Mouse (Mus musculus) inflammation-experienced regulatory T-cells, adult 6 months (primary cell): ENCODE measurements around the gene Hoxb8. TPM values are rescaled to one million over a fixed set of nuclear protein-coding genes. Genes with fewer than 3 reads are reported as not detected.
A peak's percentile ranks its signal among the peaks of the same experiment; 100 is the strongest.

Source experiments
- ATAC-seq: one replicate; pipeline ENCODE4 v1.8.0; 2017
- polyA plus RNA-seq, 3 experiments: library from polyadenylated mRNA; unstranded; fragments of 100-300 nt; shearing (Covaris generic); gene quantifications; one replicate each; pipeline ENCODE4 v1.2.1; 2017

The Hoxb8 gene
- polyA plus RNA-seq, 3 experiments from 2014 or later, result not detected

DNA sequence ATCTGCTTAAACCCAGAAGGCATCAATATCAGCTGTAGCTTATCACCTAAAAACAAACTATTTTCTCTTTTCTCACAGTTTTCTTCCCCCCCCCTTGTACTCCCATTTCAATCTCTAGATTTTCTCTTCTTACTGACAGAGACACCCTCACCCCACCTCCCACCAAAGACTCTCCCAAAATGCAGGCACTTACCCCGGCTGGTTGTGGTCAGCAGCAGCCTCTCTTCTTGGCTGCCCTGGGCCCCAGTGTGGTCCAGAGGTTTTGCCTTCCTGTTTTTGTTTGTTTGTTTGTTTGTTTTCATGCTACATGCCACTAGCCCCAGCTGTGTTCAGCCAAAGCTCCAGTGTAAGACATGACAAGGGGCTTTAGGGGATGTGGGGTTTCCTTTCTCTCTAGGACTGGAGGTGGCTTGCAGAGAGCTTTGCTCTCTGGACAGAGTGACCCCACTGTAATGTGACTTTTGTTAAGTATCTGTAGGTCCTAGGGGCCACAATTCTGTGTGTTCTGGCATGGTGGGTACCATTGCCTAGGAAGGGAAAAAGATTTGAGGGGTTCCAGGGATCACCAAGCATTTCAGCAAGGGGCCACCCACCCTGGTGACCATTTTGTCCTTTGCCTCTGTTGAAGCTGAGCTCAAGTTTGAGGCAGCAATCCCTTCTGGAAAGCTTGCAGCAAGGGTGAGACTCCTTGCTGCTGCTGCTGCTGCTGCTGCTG, 13.5 kb upstream of the Hoxb8 start:
- ATAC-seq, result no peak

GRCm38 (mm10) chr11:96269869-96270268, 11.8 kb upstream of the Hoxb8 start:
- ATAC-seq, result peak; percentile 78

- peak; percentile 46 for ATAC-seq
Observed at GRCm38 (mm10) chr11:96270996-96271540, 10.6 kb upstream of the Hoxb8 start, which contains the start of gene Hoxb9. Hoxb9 (plus strand) TSS chr11:96271457.

- peak; percentile 23 for ATAC-seq
Observed at GRCm38 (mm10) chr11:96271541-96272011, 10.1 kb upstream of the Hoxb8 start.

DNA sequence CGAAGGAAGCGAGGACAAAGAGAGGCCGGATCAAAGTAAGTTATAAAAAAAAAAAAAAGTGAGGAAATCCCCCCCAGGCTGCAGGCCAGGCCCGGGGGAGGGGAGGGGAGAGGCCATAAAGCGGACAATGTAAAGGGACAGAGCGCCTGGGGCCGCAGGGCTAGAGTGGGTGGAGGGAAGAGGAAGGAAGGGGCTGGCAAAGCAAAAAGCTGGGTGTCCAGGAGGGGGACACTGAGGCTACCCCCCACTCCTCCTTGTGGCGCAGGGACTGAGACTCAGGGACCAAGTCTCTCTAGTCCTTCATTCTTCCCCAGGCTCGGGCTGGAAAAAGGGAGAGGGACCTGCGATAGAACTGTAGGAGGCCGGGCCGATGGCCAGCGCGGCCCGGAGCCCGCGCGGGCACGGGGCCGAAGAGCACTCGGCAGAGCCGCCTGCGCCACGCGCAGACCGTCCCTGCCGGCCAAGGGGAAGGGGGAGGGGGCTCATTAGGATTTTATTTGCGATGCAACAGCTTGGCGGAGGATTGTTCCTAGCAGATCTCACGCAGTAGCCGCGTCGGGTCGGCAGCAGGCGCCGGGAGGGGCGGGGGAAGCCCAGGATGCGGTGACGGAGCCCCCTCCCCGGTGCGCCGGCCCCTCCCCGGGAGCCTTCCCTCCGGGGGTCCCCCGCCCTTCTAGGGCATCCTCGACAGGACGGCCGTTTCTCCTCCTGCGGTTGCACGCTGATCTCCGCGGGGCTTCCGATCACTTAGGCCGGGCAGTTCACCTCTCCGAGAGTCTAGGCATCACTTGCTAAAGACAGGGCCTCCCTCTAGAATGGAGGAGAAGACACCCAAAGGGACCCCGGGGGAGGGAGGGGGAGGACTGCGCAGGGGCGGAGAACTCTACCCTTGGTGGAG, 9.4 kb upstream of the Hoxb8 start:
- no peak for ATAC-seq

DNA sequence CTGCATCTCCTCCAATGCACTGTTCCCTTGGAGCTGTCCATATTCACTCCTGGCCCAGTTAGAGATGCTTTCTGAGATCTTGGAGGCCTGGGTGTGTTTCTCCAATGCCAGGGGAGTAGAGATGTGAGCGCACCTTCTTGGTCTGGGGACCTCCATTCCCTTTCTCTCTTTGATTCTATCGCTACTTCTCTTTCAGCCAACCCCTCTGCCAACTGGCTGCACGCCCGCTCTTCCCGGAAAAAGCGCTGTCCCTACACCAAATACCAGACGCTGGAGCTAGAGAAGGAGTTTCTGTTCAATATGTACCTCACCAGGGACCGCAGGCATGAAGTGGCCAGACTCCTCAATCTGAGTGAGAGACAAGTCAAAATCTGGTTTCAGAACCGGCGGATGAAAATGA, 7.3 kb upstream of the Hoxb8 start:
- ATAC-seq, result no peak

GRCm38 (mm10) chr11:96275896-96276295, 5.8 kb upstream of the Hoxb8 start:
- ATAC-seq, result no peak

DNA sequence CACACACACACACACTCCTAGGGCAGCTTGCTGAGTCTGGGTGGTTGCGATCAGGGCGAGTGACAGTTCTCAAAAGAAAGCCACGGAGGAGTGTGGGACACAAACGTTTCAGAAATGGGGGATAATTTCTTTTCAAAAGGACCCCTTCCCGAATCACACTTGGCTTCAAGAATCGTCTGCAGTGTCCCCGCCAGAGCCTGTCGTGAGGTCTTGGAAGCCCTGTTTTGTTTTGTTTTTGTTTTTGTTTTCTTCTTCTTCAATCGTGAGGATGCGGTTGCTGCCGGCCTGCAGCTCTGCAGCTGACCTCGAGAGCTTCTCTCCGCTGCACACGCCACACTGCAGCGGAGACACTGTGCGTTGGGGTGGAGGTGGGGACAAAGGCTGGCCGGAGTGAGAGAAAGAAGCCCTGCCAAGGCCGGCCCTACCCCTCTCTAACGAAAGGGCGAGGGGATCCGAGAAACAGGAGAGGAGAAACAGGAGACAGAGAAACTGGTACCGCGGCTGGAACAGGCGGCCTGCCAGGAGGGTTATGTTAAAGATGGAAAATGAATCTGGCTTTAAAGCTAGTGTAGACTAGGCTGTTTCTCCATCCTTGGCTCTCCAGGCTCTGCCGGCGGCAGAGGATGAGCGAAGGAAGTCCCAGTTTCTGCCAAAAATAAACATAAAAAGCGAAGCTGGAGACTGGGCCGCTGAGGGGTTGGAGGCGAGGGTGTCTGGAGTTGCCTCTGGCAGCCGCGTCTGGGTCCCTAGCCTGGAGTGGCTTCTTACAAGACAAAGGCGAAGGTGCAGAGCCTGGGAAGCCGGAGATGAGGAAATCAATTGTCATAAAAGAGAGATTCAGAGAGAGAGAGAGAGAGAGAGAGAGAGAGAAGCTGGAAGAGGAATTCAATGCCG, 4.3 kb upstream of the Hoxb8 start:
- ATAC-seq, result no peak

DNA sequence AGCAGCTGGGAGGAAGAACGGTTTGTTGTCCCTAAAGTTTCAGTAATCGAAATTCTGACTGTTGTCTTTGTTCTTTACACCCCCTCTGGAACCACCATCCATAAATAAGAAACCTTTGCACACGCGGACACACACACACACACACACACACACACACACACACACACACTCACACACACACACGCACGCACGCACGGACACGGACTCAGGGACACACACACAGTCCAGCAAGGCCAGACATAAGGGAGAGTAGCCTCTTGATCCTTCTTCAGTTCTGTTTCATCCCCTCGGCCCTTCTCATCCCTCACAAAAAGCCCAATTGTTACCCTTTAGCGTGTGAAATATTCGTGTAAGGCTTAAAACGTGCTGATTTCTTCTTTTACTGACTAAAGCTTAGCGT, 3.4 kb upstream of the Hoxb8 start:
- ATAC-seq, result peak; percentile 16

DNA sequence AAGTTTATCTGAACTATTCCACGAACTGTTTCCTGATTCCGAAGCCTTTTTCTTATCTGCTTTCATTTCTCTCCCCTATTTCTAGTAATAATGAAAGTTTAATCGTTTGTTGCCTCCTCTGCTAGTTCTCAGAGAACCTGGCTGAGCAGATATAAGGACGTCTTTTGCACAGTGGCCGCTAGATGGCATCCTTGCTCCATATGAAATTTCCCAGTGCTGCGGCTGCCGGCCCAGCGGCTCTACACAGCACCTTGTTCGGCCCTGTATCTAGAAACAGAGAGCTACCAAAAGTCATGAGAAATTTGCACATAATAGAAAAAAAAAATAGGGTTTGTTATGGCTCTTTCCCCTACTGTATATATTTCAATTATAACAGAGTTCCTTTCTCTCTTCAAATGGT, 2.9 kb upstream of the Hoxb8 start:
- ATAC-seq, result peak; percentile 81

- no peak for ATAC-seq
Observed at GRCm38 (mm10) chr11:96279421-96280233, 2.1 kb upstream of the Hoxb8 start.

DNA sequence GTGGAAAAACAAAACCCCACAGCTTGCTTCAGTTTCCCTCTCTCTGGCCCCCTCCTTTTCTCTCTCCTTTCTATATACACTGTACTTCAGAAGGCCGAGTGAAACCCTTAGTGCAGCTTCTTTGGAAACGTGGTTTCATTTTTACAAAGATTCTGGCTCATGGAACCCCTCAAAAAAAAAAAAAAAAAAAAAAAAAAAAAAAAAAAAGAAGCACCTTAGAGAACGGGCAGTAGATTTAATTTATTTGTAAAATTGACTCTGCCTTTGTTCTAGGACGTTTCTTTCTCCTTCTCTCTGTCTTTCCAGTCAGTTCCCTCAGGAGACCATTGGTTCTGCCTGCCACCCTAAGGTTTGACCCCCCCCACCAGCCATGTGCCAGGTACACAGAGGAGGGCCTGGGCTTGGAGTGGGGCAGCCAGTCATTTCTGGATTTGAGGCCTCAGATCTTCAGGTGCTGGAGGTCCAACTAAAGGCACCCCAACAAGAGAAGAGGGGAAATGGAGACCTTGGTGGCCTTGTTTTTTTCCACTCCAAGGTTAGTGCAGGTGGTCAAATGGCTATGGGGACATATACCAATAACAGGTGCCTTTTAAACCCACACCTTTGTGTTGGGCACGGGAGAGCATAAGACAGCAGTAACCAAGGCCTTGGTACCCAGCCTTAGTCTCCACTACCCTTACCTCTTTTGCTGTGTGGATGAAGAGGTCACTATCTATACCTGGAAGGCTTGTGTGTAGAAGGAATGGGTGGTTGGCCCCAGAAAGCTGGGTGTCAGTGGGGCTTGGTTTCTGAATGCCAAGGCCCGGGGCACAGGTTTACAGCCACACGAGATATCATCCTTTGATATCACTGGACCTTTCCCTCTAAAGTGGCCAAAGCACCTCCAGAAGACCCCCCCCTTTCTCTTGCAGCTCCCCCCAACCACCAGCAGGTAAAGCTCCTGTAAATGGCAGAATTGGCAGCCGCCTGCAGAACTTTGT, 1.0 kb upstream of the Hoxb8 start:
- ATAC-seq, result no peak

DNA sequence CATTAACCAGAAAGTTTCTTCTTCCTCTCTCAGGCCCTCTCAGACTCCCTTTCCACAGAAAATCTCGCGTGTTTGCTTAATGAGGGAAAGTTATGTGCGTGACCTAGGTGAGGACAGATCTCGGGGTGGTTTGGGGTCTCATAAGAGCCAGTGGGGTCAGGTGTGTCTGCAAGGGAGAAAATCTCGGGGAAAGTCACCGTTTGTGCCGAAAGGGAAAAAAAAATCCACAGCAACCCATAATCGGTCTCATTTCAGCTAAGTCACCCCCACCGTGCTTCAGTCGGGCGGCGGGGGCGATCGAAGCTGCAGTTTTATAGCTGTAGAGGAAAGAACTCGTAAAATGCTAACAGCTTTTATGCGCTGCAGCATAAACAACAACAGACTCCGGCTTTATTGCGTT, 309 bp upstream of the Hoxb8 start:
- no peak for ATAC-seq

- ATAC-seq, result no peak
Observed at GRCm38 (mm10) chr11:96282795-96283430, 1.2 kb downstream of the Hoxb8 start.

DNA sequence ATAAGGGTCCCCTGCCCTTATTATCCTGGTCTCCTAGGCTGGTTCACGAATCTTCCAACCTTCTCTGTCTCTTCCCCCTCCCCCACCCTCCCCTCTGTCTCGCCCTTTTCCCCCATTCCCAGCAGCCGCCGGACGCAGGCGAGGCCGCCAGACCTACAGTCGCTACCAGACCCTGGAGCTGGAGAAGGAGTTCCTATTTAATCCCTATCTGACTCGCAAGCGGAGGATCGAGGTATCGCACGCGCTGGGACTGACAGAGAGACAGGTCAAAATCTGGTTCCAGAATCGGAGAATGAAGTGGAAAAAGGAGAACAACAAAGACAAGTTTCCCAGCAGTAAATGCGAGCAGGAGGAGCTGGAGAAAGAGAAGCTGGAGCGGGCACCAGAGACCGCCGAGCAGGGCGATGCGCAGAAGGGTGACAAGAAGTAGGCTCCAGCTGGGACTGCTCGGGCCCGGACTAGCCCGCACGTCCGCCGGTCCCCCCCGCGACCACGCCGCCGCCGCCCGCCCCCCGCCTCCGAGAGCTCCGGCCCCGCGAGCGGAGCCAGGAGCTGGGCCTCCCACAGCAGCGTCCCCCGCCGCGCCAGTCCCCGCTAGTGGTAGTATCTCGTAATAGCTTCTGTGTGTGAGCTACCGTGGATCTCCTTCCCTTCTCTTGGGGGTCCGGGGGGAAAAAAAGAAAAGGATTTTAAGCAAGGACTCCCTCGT, 2.5 kb downstream of the Hoxb8 start:
- ATAC-seq, result peak; percentile 76

DNA sequence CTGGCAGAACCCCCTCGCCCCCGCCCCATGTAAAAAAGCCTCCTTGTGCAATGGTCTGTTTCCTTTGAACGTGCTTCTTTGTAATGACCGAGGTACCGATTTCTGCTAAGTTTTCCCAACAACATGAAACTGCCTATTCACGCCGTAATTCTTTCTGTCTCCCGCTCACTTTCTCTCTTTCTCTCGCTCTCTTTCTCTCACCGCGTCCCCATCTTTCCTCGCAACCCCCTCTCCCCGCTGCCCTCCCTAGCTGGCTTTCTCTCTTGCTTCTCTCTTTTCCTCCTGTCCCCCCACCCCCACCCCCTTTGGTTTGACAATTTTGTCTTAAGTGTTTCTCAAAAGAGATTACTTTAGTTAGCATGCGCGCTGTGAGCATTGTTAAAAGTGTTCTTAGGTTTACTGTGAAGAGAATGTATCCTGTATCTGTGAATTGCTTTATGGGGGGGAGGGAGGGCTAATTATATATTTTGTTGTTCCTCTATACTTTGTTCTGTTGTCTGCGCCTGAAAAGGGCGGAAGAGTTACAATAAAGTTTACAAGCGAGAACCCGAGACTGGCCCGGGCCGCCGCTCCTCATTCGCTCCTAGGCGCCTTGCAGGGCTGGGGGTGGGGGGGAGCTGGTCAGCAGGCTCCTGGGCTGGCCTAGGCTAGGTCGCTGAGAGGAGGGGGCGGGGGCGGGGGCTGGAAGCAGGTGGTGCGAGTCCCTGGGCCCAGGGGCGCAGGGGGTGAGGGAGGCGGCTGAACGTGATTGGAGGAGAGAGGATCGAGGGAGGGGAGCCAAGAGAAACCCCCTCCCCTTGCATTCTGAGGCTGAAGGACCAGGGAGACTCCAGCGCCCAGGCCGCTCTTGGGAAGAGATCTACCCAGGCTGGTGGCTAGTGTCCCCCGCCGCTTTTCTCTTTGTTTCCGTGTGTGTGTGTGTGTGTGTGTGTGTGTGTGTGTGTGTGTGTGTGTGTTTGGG, 3.3 kb downstream of the Hoxb8 start:
- ATAC-seq, result peak; percentile 24
